ENCODE assay signal across 24 mouse cellular contexts in the genomic region with DNA sequence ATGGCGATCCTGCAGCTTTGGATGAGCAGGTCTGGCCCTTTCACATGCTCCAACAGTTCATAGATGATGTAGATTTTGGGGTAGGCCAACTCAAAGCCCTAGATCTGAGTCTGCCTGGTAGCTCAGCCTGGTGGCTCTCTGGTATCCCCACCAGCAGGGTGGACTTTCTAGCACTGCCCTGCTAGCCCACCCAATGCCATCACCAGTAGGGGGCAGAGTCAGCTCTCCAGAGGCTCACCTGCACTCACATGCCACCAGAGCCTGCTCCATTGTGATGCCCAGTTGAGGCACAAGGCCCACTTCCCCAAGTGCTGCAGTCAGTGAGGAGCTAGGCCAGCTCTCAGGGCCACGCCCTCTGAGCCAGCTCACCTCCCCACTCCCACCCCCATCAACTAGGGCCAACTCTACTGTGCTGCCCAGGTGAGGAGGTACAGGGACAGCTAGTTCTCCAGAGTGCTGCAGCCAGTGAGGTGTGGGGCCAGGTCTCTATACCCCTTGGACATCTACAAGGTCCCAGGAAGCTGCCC. TPM values are rescaled to one million over a fixed set of nuclear protein-coding genes. Genes with fewer than 3 reads are reported as not detected.
DNase-seq lines count a peak whose midpoint lies in the region; ATAC-seq lines count a peak whose summit lies in the region.
"Had no signal": no experiment of that assay in that cellular context is flagged by ENCODE, and none has a peak within 500 bp of the region (broad histone marks: within the 10 kb centered on the region; RNA-seq: fewer than 3 reads in every experiment).

No protein-coding gene starts in this region.

- no peak overlapping the region for H3K4me2 ChIP-seq in liver, embryonic 13.5 days
- H3K4me2 ChIP-seq: forebrain, embryonic 13.5 days; liver, embryonic 15.5 days had no signal

- intact Hi-C loops in heart, postnatal 14 days (cut with DNase I), result no loop called here
- intact Hi-C loops in left cerebral cortex, postnatal 10 days (cut with DNase I), result no loop called here

- no peaks in the 10 kb centered on the region for H3K9me3 ChIP-seq in liver, embryonic 13.5 days (replicated peaks)
- H3K9me3 ChIP-seq: forebrain, embryonic 13.5 days; G1E; limb, embryonic 10.5 days; liver, embryonic 15.5 days; midbrain, embryonic 10.5 days had no signal

- H3K4me1 ChIP-seq in liver, embryonic 13.5 days (replicated peaks), result peaks cover 9% of the 10 kb centered on the region
- H3K4me1 ChIP-seq: forebrain, embryonic 13.5 days; limb, embryonic 10.5 days; midbrain, embryonic 10.5 days had no signal

- no peak overlapping the region for H3K27ac ChIP-seq in liver, embryonic 13.5 days
- H3K27ac ChIP-seq: forebrain, embryonic 13.5 days; heart, adult 2 months; hindbrain, postnatal 0 days; layer of hippocampus, adult 2 months; limb, embryonic 10.5 days; liver, embryonic 15.5 days; midbrain, embryonic 10.5 days had no signal

- H3K27me3 ChIP-seq in liver, embryonic 13.5 days, result no peaks in the 10 kb centered on the region
- H3K27me3 ChIP-seq: forebrain, embryonic 13.5 days; liver, embryonic 15.5 days had no signal

- H3K36me3 ChIP-seq in liver, embryonic 13.5 days, result no peaks in the 10 kb centered on the region
- H3K36me3 ChIP-seq: G1E; limb, embryonic 10.5 days; liver, embryonic 15.5 days; midbrain, embryonic 10.5 days had no signal

- WGBS in liver, embryonic 13.5 days (ENCODE audit: insufficient replicate concordance), result 69% methylated on average over 2 of the region's 2 CpGs

- peak; percentile 65 for ATAC-seq in liver, embryonic 13.5 days (ENCODE audit: low read depth)
- ATAC-seq: forebrain, embryonic 13.5 days; hindbrain, postnatal 0 days had no signal

- peak; percentile 79 for DNase-seq in heart, adult 11 months
- no peak for DNase-seq in heart, postnatal 14 days
- DNase-seq in thymus, postnatal 14 days, result peak; percentile 4
- DNase-seq in thymus, adult 18-20 months, result no peak
- DNase-seq in liver, embryonic 13.5 days, result no peak
- no peak for DNase-seq in left cerebral cortex, postnatal 10 days (ENCODE audit: extremely low spot score in 1 of 2, low spot score in 2 of 2)
- DNase-seq in Muller cell, postnatal 12 days (ENCODE audit: inconsistent ontology term), result no peak
- DNase-seq: adrenal gland, postnatal 25 days; B cell, adult 2 months; cerebellum, adult 11-12 months; cerebellum, postnatal 25 days; heart, adult 2 months; kidney, adult 18-20 months; kidney, postnatal 14 days; lung, postnatal 14 days; right cerebral cortex, postnatal 25 days; thymus, postnatal 36 days had no signal

- no peak overlapping the region for H3K9ac ChIP-seq in liver, embryonic 13.5 days
- H3K9ac ChIP-seq: forebrain, embryonic 13.5 days; liver, embryonic 15.5 days had no signal

- H3K4me3 ChIP-seq in liver, embryonic 13.5 days (replicated peaks), result no peak overlapping the region
- H3K4me3 ChIP-seq: forebrain, embryonic 13.5 days; heart, adult 2 months; layer of hippocampus, adult 2 months; limb, embryonic 10.5 days; liver, embryonic 15.5 days; midbrain, embryonic 10.5 days had no signal

RNA-seq across cellular contexts. Expression of a gene that starts 6.3 kb away (rescaled TPM):
- 1 to 10 TPM; 5.3 to 5.9 TPM for total RNA-seq in heart, postnatal 14 days (2021)
- polyA plus RNA-seq in liver, embryonic 13.5 days (2015; fragmentation: Nextera tagmentation; extraction: Ambion mirVana), result 12.7 and 14.2 TPM in 2 replicates
- 10 to 100 TPM; 18.7 TPM for total RNA-seq in left cerebral cortex, postnatal 10 days (2021)

Comparison
In these comparisons a context has a peak if more than half of its experiments do, and no peak if none do; other contexts are left out.
1. DNase-seq: peak in heart, adult 11 months (single experiment) and thymus, postnatal 14 days (single experiment); none in heart, postnatal 14 days (0 of 2), thymus, adult 18-20 months (0 of 2), liver, embryonic 13.5 days (single experiment), left cerebral cortex, postnatal 10 days (0 of 2) and Muller cell, postnatal 12 days (single experiment).